Mouse (Mus musculus): ENCODE results near the gene Zfp830. TPM values are rescaled to one million over a fixed set of nuclear protein-coding genes. Genes with fewer than 3 reads are reported as not detected.

The Zfp830 gene
- total RNA-seq, 2 experiments from 2014 or later = 15.2 to 18.2 TPM

Other genes starting within 250 kb of the Zfp830 start
- under 1 TPM; 0.28 to 0.47 TPM for gene Cct6b, start within 50 bp of the Zfp830 start, total RNA-seq (2021)
- 10 to 100 TPM; 20.7 to 22.4 TPM for gene Lig3, start 16.8 kb downstream of the Zfp830 start, total RNA-seq (2021)
- gene Rffl, start 106.9 kb downstream of the Zfp830 start, total RNA-seq (2021) = 10 to 100 TPM in 1 of 2 experiments, 1 to 10 TPM in 1; 9.7 to 12.0 TPM
- 10 to 100 TPM; 14.7 to 18.0 TPM for gene Rad51d, start 126.3 kb downstream of the Zfp830 start, total RNA-seq (2021)
- not detected for gene Fndc8, start 127.8 kb downstream of the Zfp830 start, total RNA-seq (2021)
- gene Nle1, start 144.1 kb downstream of the Zfp830 start, total RNA-seq (2021) = 10 to 100 TPM; 33.6 to 37.6 TPM
- gene Unc45b, start 146.2 kb downstream of the Zfp830 start, total RNA-seq (2021) = 1 to 10 TPM in 1 of 2 experiments, under 1 TPM in 1; 0.79 to 1.1 TPM
- 1 to 10 TPM; 2.9 to 3.4 TPM for gene Slfn5, start 187.0 kb downstream of the Zfp830 start, total RNA-seq (2021)
- gene Slfn9, start 227.5 kb downstream of the Zfp830 start, total RNA-seq (2021) = under 1 TPM; 0.10 to 0.36 TPM